Mouse (Mus musculus) gastrocnemius, postnatal 4 days (tissue): ENCODE results near the gene Pcgf1. TPM values are rescaled to one million over a fixed set of nuclear protein-coding genes. Genes with fewer than 3 reads are reported as not detected.

ENCODE experiments used
- DNase-seq, 2 experiments: peaks; one replicate each; pipeline ENCODE4 v3.0.0; 2021 to 2022; ENCODE audit warnings: low spot score in 2 of 2, mixed read lengths in 2 of 2
- microRNA-seq: library from miRNA; unstranded; fragments of <30 nt; microRNA quantifications from one replicate; pipeline ENCODE4 v1.2.0, GENCODE M21; 2021
- total RNA-seq, 2 experiments: library from RNA; stranded (reverse); gene quantifications; 2 replicates each; pipeline ENCODE4 v1.2.3; 2021

Pcgf1 gene
- total RNA-seq, 2 experiments from 2014 or later: 9.4 to 11.3 TPM

DNA sequence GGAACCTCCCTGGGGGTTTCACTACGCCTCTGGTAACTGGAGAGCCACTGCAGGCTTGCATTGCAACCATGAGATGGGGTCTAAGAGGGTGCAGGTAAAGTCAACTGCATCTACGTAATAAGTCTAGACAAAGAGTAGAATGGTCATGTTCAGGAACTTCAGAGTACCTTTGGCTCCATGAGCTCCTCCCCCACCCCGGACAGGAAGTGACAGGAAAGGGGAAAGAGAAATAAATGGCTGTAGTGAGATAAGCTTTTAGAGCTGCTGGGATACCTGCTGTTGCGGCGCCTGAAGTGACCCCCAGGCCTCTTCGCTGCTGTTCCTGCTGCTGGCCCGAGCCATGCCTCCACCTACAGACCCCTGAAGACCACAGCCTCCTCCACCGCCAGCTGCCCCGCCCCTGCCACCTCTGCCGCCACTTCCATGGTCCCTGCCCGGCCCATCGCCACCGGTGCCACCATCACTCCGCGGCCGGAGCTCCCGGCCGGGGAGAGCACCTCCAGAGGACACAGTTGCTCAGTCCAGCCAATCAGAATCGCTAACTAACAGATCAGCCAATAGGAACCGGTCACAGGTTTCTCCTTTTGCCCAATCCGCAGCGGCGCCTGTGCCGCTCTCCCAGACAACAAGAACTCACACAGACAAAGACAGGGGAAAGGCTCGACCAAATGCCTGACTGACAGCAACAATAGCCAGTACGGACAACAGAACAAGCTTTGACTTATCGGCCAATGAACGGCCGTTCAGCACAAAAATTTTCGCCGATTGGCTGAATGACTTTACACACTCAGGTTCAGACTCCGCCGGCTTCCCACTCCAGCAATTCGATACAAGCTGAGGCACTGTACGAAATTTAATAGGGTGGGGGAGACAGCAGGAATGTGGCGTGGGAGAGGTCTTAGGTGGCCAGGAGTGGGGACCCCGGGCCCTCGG lies 43.5 kb downstream of the Pcgf1 start, which contains the start of gene Wbp1:
Wbp1 (minus strand) TSS at position 630 of the 933 bp plus-strand sequence.
- DNase-seq: peak; percentile 69 to 88

DNA sequence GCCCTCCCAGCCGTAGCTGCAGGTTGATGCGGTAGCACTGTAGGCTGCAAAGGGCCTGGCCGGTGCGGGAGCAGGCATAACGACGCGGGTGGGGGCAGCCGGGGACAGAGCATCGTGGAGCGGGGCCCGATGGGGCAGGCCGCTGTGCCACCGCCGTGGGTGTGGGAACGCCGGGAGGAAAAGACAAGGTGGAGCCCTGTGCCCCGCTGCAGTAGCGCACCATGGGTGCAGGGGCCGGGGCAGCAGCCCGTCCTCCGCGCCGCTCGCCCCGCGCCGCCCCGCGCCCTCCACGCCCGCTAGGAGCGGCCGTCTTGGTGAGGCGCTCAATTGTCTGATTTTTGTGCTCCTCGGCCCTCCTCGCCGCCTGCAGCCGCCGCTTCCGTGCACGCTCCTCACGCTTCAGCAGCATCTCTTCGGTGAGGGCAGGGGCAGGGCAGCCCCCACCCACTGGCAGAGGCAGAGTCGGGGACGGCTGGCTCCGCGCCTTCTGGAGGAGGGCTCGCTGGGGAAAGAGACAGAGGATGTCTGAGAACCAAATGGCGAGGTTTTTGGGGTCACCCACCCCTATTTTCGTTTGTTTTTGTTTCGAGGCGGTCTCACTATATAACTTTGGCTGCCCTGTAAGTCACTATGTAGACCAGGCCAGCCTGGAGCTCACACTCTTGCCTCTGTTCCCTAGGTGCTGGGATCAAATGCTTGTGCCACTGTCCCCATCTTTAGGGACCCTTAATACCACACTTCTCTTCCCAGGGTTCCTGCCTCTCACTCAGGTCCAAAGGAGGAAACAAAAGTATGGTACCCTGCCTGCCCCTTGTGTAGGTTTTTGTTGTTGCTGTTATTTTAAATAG lies 44.4 kb downstream of the Pcgf1 start:
- DNase-seq: peak in 1 of 2 experiments; percentile 58

DNA sequence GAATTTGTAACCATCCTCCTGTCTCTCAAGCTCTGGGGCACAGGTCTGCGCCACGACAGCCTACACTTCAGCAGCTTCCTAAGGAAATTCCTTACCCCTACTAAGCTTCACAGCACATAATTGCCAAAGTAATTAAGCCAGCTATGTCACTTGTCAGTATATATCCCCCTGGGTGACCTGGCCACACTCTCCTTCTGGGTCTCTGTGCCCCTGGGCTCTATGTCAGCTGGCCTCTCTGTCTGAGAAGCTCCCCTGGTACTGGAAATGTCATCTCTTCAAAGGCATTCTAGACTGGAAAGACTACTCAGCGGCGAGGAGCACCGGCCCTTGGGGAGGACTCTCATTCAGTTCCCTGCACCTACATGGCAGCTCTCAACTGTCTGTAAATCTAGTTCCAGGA lies 45.3 kb downstream of the Pcgf1 start:
- DNase-seq: no peak

DNA sequence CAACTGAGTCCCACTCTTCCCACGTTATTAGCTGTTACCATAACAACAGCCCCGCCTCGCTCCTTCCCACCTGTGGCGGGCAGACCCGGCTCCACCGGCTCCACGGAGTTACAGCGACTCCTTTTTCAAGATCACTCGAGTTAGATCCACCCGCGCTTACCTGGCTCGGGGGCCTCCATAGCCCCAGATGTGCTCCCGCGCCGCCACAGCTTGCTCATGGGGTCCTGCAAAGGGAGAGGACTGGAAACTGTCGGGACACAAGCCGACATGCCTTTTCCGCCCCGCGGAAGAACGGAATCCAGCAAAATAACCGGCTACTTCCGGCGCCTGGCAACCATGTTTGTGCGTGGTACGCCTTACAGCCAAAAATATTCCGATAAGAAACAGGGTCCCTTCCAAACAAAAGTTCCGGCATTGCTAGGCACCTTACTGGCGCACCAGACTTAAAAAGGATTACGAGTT lies 47.2 kb downstream of the Pcgf1 start:
- DNase-seq: peak; percentile 77 to 91

DNA sequence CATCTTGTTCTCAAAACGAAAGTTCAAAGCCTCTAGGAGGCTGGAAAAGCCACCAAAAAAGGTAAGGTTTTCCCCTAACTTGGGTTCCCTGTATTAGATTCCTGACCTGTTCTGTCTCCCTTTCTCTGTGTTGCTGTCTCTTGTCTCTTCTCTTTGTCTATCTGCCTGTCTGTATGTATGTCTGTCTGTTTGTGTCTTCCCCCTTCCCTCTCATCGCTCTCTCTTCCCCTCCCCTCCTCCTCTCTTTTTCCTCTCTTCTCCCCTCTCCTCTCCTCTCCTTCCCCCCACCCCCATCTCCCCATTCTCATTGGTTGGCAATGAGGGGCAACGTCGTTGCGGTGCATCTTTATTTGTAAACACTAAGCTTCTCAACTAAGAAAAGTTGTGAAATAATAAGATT lies 47.7 kb downstream of the Pcgf1 start, which contains the start of gene Ino80b:
Ino80b (minus strand) TSS at position 101 of the 400 bp plus-strand sequence.
- no peak for DNase-seq

DNA sequence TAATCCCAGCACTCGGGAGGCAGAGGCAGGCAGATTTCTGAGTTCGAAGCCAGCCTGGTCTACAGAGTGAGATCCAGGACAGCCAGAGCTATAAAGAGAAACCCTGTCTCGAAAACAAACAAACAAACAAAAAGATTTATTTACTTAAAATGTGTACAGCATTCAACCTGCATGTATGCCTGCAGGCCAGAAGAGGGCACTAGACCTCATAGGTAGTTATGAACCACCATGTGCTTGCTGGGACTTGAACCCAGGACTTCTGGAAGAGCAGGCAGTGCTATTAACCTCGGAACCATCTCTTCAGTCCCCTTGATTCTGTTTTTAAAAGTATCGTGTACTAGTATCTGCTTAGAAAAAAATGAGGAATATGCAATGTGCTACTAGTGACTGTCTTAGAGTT lies 49.8 kb downstream of the Pcgf1 start:
- DNase-seq: no peak

Small RNAs within 50 kb of the gene (microRNA-seq; reads per million reads assigned to microRNA genes)
- not detected for gene Mir3470a
- not detected for gene Mir7040

Other genes with a start within 250 kb of the Pcgf1 start
- 1 to 10 TPM in 1 of 2 experiments, under 1 TPM in 1; 0.78 to 1.0 TPM for gene Sema4f, start 138.1 kb upstream of the Pcgf1 start, total RNA-seq
- under 1 TPM in 1 of 2 experiments, not detected in 1; 0.88 TPM for gene M1ap, start 131.0 kb upstream of the Pcgf1 start, total RNA-seq
- 10 to 100 TPM in 1 of 2 experiments, 1 to 10 TPM in 1; 9.1 to 10.4 TPM for gene Dok1, start 44.4 kb upstream of the Pcgf1 start, total RNA-seq
- 10 to 100 TPM; 15.4 to 17.3 TPM for gene Loxl3, start 43.7 kb upstream of the Pcgf1 start, total RNA-seq
- 10 to 100 TPM; 75.5 to 86.3 TPM for gene Aup1, start 23.3 kb upstream of the Pcgf1 start, total RNA-seq
- gene Htra2, start 22.6 kb upstream of the Pcgf1 start, total RNA-seq: 10 to 100 TPM; 30.1 to 33.5 TPM
- 1 to 10 TPM in 1 of 2 experiments, under 1 TPM in 1; 0.70 to 1.1 TPM for gene Dqx1, start 20.0 kb upstream of the Pcgf1 start, total RNA-seq
- not detected for gene Tlx2, start 7.6 kb upstream of the Pcgf1 start, total RNA-seq
- gene Lbx2, start 8.5 kb downstream of the Pcgf1 start, total RNA-seq: not detected
- gene Ccdc142, start 23.7 kb downstream of the Pcgf1 start, total RNA-seq: 1 to 10 TPM; 2.5 to 2.8 TPM
- gene Gm42688, start 23.7 kb downstream of the Pcgf1 start, total RNA-seq: 1 to 10 TPM; 2.2 to 2.7 TPM
- gene Mrpl53, start 31.2 kb downstream of the Pcgf1 start, total RNA-seq: 100 to 1,000 TPM in 1 of 2 experiments, 10 to 100 TPM in 1; 79.5 to 100 TPM
- gene Mogs, start 37.6 kb downstream of the Pcgf1 start, total RNA-seq: 10 to 100 TPM; 20.0 to 21.9 TPM
- gene Wbp1, start 43.7 kb downstream of the Pcgf1 start, total RNA-seq: 10 to 100 TPM; 52.7 to 62.3 TPM
- 10 to 100 TPM; 18.6 to 20.6 TPM for gene Ino80b, start 47.6 kb downstream of the Pcgf1 start, total RNA-seq
- 10 to 100 TPM; 31.0 to 34.6 TPM for gene Rtkn, start 57.6 kb downstream of the Pcgf1 start, total RNA-seq
- gene Wdr54, start 78.5 kb downstream of the Pcgf1 start, total RNA-seq: 1 to 10 TPM; 1.9 to 2.5 TPM
- gene 1700003E16Rik, start 78.5 kb downstream of the Pcgf1 start, total RNA-seq: not detected
- 100 to 1,000 TPM; 140 to 149 TPM for gene Dctn1, start 88.1 kb downstream of the Pcgf1 start, total RNA-seq
- under 1 TPM in 1 of 2 experiments, not detected in 1; 0.07 TPM for gene Slc4a5, start 142.0 kb downstream of the Pcgf1 start, total RNA-seq
- 10 to 100 TPM in 1 of 2 experiments, 1 to 10 TPM in 1; 7.5 to 10.6 TPM for gene Mthfd2, start 248.0 kb downstream of the Pcgf1 start, total RNA-seq
- gene Mob1a, start 248.1 kb downstream of the Pcgf1 start, total RNA-seq: 10 to 100 TPM; 36.6 to 42.8 TPM